Mouse (Mus musculus) erythroblast, embryonic 14.5 days (primary cell): Measurements from ENCODE around the gene Gas7.

Experiments
- GATA1 ChIP-seq: IDR thresholded peaks from 2 replicates; pipeline ENCODE4 v1.6.1; 2012; ENCODE audit warnings: low read length, inconsistent platforms, mixed read lengths
- TAL1 ChIP-seq: IDR thresholded peaks from 3 replicates; pipeline ENCODE4 v1.6.1; 2012; ENCODE audit warnings: low read length, inconsistent platforms, mixed read lengths

DNA sequence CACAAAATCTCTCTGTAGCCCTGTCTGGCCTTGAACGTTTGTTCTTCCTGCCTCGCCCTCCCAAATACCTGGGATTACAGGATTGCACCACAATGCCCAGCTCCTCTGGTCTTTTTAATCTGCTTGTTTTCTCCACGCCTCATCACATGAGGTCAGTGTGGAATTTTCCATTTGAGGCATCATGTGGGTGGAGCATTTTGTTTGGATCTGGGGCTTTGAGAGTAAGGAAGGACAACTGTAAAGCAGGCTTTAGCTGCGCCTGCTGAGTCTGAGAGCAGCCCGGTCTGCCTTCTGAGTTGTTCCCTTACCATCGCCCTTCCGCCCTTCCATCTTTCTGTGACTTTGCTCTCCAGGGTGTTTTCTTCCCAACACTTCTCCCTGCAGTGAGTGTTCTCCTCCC is 13.6 kb downstream of the Gas7 start:
- no peak for TF ChIP-seq TAL1
- no peak for TF ChIP-seq GATA1
